Mouse (Mus musculus) kidney, postnatal 25 days (tissue): ENCODE measurements at regions not wholly inside any gene's neighbourhood (a gene's known extent, or its start where the extent isn't known, plus 50 kb on each side); places are given as distances from the start of the nearest gene placed in this dataset.
A peak's percentile ranks its signal among the peaks of the same experiment; 100 is the strongest.

Experiments
- DNase-seq, 2 experiments: peaks; one replicate each; pipeline ENCODE4 v3.0.0; 2021; ENCODE audit warnings: mixed read lengths in 2 of 2

- no peak for DNase-seq
Observed at GRCm38 (mm10) chr12:68680668-68681067, 478.3 kb downstream of the Rps29 start.

- DNase-seq, result peak; percentile 44 to 50
Observed at GRCm38 (mm10) chr12:68676096-68676775, 482.8 kb downstream of the Rps29 start.

DNA sequence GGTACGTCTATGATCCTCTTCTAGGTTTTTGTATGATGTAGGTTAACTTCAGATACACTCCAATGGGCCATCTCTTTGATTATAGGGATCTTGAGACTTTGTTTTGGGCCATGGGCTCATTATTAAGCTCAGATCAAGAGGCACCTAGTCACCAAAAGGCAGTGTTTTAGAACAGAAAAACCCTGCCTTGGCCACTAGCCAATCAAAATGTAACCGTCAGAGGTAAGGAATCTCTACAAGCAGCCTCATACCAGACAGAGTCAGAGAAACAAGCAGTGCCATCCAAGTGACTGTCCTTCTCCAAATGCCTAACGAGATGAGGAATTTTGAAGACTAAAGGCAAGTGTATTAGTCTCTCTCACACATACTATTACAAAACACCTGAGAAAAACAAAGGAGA, 487.0 kb downstream of the Rps29 start:
- no peak for DNase-seq

DNA sequence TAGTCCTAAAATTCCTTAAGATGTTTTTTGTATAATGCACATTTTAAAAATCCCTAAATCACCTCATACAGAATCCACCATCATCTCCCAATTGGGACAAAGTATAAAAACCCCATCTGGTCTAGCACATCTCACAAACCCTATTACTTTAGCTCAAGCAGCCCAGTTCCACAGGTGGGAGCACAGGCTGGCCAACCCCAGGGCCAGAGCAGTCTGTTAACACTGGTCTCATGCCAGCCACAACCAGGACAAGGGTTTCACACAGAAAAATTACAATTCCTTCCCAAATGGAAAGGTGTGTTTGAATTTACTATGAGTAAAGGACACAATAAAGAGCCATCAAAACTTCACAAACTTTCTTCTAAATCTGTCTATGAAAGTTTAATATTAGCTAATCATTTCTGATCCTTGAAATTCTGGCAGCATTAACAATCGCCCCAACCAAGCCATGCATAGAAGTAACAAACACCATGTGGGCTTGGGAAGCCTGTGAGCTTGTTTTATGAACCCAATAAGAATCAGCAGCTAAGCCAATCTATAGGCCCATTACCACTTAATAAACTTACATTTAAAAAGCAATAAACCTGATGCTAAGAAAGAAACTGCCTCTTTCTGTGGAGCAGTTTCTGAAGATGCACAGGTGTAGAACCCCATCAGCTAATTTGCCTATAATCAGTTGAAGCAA, 512.9 kb downstream of the Rps29 start:
- DNase-seq, result no peak

- no peak for DNase-seq
Observed at GRCm38 (mm10) chr12:68643671-68644070, 515.3 kb downstream of the Rps29 start.

GRCm38 (mm10) chr12:68632441-68632840, 526.5 kb downstream of the Rps29 start:
- DNase-seq, result no peak

- no peak for DNase-seq
Observed at GRCm38 (mm10) chr12:68618337-68618736, 540.6 kb downstream of the Rps29 start.

GRCm38 (mm10) chr12:68605417-68606000, 553.5 kb downstream of the Rps29 start:
- DNase-seq, result no peak

DNA sequence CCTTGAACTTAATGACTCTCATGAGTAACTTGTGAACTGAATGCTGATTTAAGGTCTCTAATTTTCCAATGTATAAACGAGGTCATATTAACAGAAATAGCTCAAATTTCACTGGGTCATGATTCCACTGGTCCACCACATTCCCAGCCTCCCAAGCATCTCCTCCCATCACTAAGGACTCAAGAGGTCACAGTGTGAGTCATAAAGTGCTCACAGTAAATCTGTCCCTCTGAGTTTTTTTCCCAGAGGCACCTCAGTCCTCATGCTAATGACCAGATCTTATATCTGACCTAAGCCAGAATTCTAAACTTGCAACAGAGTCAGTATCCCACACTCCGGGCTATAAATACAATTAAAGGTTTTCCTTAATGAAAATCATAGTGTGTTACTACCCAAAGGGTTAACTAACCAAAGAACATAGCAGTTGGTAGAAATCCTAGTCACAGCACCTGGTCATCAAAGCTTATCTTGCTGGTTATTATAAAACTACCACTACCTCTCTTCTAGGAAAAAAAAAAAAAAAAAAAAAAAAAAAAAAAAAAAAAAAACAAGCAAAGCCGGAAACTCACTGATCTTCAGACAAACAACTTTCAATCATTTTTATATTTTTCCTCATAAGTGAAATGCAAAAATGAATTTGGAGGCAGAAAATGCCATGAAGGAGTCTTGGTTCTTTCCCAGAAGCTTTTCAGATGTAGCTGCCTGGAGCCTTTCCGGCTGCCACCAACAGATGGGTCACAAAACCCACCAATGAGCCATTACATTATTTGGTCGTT, 554.3 kb downstream of the Rps29 start:
- no peak for DNase-seq

DNA sequence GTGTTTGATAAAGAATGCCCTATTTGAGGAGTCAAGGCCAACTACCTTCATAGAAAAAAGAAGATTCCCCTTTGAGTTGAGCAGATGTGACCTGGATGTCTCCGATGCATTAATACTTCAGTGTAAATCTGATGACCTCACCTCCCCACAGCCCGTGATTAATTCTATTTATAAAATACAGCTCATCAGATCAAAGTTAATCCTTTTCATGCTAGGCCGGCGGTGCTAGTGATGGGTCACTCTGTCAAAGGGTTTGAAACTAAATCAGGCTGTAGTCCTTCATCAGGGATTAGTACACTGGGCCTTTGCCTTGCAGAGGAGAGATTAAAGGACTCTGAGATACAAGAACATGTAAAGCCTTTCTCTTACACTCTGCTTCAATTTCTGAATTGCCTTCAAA, 556.3 kb downstream of the Rps29 start:
- no peak for DNase-seq

DNA sequence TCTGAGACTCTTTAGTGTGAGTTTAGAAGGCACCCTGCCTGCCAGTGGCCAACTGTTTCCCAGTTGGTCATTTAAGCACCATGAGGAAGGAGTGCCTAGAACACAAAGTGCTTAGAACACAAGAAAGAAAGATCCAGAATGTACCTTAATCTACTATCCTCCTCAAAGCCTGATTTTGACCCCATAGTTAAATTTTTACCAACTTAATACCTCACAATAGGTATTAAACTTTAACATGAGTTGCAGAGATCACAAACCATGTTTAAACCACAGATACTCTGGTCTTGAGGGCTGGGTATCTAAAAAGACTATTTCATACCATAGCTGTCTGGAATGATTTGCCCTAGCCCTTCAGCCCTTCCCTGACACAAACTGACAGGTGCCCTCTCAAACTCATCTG, 557.6 kb downstream of the Rps29 start:
- DNase-seq, result no peak

- DNase-seq, result no peak
Observed at GRCm38 (mm10) chr12:68599681-68600596, 559.0 kb downstream of the Rps29 start.

DNA sequence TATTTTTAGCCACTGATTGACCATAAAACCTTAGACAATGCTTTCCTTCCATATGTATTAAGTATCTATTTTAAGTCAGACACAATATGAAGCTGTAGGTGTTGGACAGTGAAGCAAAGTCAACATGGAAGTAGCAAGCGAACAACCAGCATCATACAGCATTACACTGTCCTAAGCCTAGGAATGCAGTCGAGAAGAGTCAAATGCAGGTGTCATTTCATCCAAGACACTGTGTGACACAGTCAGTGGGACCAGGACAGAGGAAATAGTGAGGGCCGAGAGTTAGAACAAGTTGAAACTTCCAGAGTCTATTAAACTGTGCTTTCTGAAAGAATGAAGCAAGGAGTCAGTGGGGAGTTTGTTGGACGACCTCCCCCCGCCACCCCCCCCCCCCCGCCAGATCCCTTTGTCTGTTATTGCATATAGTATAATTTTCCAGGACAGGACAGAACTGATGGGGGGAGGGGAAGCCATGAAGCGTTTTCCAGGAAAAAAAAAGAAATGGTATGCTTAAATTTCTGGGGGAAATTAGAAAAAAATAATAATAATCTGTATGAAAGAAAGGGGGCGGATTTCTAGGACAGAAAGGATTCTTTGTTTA, 559.9 kb downstream of the Rps29 start:
- no peak for DNase-seq

GRCm38 (mm10) chr12:68585524-68585872, 573.5 kb downstream of the Rps29 start:
- no peak for DNase-seq

DNA sequence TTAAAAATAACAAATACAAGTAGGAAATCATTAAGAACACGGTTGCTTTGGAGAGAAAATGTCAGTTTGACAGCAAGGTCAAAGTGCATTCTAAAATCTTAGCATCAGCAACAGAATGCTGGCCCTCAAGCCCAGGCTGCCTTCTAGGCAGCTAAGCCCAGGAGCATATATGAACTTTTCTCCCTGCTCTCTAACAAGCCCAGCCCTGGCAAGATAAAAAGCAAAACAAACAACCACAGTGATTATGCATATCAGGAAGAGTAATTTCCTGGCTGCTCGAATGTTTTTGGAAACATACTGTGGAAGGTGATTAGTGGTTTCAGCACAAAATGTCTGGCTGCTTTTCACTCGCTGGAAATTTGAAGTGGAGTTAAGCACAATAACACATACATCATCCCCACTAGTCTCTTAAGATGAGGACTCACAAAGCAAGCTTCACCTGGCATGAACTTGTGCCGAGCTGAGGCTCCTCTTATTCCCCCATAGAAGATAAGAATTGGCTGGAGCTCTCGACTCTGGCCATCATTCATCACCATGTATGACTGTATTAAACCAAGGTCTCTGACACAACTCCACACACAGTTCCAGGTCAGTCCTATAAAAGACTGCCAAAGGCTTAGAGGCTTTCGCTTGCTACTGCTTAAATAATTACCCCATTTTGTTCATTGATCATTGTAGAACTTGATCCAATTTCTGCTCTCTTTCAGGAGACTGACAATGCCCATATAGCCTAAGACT, 574.0 kb downstream of the Rps29 start:
- DNase-seq, result no peak

GRCm38 (mm10) chr12:68579909-68580308, 579.1 kb downstream of the Rps29 start:
- DNase-seq, result no peak

GRCm38 (mm10) chr12:68577453-68577852, 581.5 kb downstream of the Rps29 start:
- no peak for DNase-seq

- DNase-seq, result no peak
Observed at GRCm38 (mm10) chr12:68576855-68577254, 582.1 kb downstream of the Rps29 start.

- no peak for DNase-seq
Observed at GRCm38 (mm10) chr12:68554943-68555627, 603.9 kb downstream of the Rps29 start.

- DNase-seq, result no peak
Observed at GRCm38 (mm10) chr12:68554292-68554691, 604.7 kb downstream of the Rps29 start.

DNA sequence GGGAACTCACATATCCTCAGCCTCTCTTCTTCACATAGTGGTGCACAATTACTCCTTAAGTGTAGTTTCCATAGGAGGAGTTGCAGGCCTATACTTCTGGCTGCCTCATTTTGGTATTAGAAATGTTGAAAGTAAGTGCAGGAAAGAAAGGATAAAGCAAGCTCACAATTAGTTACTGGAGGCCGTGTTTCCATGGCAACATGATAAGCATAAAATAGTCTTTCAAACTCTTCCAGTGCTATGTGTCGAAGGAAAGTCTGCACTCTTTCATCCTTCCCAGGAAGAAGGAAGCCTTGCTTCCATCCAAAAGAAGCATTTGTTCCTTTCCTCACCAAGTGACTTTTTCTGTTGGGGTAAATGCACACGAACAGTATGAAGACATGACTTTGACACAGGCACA, 617.2 kb downstream of the Rps29 start:
- DNase-seq, result no peak
